Mouse (Mus musculus) cerebellum, postnatal 10 days (tissue): ENCODE results near the gene Ppt2.

Experiments
- DNase-seq, 2 experiments: peaks; one replicate each; pipeline ENCODE4 v3.0.0; 2021; ENCODE audit warnings: mixed read lengths in 2 of 2

Ppt2 gene

GRCm38 (mm10) chr17:34627943-34628643 is at the start of gene Ppt2:
TSS of gene Ppt2 (minus strand) at chr17:34628510.
- peak; percentile 82 to 86 for DNase-seq

- DNase-seq, result no peak
Observed at GRCm38 (mm10) chr17:34676671-34677070, 48.4 kb upstream of the Ppt2 start.

DNA sequence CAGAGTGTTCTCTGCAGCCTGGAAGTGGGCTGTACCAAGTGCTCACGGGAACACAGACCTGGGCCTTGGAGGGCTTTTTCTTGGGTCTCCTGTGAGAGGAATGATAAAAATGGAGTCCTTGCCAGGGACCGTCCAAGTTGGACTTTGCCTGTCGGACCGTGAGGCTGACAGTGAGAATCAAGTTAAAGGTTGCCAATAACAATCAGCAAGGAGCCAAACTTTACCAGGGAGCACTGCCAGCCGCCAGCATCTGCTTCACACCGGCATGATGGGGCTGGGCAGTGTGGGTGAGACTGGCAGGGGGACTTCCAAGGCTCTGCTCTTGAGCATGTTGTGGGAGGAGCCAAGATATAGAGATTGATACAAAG is 47.8 kb upstream of the Ppt2 start:
- DNase-seq, result peak in 1 of 2 experiments; percentile 16

DNA sequence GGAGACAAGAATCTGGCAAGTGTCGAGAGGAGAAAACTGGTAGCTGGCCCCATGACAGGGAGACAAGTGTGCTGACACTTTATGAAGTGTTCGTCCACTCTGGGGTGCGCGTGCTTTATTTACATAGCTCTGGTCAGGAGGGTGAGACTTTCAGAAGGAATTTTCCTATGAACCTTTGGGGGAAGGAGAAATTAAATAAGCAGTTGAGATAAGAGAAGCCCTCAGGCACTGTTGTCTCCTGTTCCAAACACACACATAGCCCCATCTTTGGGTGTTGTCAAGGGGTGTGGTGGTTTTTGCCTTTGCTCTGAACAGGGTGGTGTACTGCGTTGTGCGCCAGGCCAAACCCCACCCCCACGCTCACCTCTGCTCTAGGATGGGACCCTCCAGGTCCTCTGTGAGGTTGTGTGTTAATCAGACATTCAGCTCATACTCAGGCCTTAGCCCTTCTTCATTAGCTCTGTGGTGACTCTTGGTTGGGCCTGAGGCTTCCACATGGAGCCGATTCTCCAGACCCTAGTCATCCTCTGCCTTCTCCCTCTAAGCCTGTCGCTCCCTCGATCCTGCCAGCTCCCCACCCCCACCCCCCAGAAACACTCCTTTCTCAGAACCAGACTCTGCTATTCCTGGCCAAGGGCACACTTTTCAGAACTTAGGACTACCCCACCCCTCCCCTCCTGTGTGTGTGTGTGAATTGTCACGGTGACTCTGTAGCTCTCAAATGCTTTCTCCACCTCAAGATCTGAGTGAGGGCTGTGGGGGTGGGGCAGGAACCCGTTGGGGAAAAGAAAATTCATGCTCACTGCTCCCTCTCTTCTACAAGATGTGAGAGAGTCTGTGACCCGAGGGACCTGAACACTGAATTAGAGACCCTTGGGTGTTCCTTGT is 47.1 kb upstream of the Ppt2 start:
- DNase-seq, result no peak

- DNase-seq, result no peak
Observed at GRCm38 (mm10) chr17:34674524-34675204, 46.4 kb upstream of the Ppt2 start.

DNA sequence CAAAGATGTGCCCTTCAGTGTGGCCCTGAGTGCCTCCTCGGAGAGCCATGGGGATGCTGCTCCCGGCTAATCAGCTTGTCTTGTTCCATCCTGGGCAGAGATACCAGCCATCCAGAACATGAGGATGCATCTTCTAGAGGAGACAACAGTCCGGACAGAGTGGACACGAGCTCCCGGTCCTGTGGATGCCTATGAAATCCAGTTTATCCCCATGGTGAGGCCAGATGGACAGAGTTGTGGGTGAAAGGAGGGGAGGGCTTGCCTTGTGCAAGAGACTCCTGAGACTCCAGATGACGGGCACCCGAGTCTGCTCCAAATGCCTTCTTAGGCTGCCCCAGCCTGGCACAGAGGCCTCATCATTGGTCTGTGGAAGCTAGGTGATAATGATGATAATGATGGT is 44.8 kb upstream of the Ppt2 start:
- no peak for DNase-seq

DNA sequence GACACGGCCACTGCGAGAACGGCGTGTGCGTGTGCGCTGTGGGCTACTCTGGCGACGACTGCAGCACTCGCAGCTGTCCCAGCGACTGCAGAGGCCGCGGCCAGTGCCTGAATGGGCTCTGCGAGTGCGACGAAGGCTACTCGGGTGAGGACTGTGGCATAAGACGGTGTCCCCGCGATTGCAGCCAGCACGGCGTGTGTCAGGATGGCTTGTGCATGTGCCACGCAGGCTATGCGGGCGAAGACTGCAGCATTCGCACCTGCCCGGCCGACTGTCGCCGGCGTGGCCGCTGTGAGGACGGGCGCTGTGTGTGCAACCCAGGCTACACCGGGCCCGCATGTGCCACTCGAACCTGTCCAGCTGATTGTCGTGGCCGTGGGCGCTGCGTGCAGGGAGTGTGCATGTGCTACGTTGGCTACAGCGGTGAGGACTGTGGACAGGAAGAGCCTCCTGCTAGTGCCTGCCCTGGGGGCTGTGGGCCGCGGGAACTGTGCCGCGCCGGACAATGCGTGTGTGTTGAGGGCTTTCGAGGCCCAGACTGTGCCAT is 44.0 kb upstream of the Ppt2 start:
- no peak for DNase-seq

GRCm38 (mm10) chr17:34671151-34672066 is 43.1 kb upstream of the Ppt2 start:
- no peak for DNase-seq

DNA sequence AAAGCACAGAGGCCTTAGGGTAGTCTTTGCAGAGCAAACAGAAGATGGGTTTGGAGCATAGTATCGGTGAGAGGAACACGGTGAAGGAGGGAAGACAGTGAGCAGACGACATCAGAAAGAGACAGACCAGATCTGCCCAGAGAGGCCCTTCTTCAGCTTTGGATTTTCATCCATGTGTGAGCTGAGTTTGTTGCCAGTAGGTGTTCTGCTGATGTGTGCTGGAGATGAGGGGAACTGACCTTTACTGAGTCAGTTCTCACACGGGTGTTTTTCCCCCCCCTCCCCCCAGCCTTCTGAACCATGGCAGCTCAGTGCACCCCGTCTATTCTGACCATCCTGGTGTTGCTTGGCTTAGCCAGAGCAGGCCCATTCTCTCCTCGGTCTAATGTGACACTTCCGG is 41.9 kb upstream of the Ppt2 start, which contains the start of gene Tnxb:
TSS of gene Tnxb (plus strand) at position 301 of the 400 bp plus-strand sequence.
- DNase-seq, result no peak

- no peak for DNase-seq
Observed at GRCm38 (mm10) chr17:34664472-34664871, 36.2 kb upstream of the Ppt2 start.

GRCm38 (mm10) chr17:34663558-34663957 is 35.2 kb upstream of the Ppt2 start:
- no peak for DNase-seq

- no peak for DNase-seq
Observed at GRCm38 (mm10) chr17:34662978-34663377, 34.7 kb upstream of the Ppt2 start.

DNA sequence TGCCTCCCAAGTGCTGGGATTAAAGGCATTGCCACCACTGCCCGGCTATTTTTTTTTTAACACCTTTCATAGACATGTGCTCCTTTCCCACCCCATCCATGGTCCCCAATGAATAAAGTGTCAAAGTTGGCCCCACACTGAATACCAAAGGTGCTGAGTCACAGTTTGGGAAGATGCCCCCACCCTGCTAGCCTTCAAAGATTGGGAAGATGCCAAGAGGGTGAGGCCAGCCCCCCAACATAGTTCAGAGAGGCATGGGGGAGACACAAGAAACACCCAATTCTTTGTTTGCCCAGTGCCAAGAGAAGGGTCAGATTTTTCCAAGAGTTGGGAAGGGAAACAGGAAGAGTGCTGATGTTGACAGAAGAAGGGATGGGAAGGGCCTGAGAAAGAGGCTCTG is 34.2 kb upstream of the Ppt2 start:
- no peak for DNase-seq

GRCm38 (mm10) chr17:34661121-34661591 is 32.8 kb upstream of the Ppt2 start:
- no peak for DNase-seq

DNA sequence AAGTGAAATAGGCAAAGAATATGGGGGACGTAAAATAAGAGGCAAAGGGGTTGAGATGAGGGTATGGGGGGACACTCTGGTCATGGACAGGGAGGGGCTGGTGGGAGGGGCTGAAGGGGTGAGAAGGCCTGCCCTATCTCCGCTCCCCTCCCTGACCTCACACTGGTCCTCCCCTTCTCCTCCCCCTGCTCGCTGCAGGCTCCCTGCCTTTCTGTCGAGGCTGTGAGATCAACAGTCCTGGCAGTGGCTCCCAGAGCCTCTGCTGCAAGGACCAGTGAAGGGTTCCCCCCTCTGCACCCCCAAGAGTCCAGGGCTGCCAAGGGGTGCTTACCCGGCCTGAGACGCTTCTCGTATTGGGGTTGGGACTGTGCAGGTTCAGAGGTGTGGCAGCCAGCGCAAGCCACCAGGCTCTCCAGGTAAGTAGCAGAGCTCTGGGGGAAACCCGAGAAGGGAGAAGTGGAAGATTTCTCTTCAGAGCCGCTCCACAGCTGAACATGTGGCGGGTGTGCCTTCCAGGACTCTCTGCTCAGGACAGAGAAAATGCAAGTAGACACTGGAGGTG is 32.0 kb upstream of the Ppt2 start:
- DNase-seq, result no peak

DNA sequence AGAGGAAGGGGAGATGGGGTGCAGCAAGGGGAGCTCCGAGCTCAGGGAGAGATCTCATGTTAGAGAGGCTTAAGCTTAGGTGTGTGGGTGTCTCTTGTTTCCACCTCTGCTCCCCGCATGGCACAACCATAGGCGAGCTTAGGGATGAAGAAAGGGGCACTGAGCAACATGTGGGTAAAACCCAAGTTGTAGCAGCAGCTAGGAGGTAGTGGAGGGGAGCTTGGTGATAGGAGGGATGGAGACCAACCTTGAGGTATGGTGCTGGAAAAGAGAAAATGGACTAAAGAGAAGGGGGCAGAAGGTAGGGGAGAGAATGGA is 31.5 kb upstream of the Ppt2 start:
- no peak for DNase-seq

GRCm38 (mm10) chr17:34659181-34659896 is 31.0 kb upstream of the Ppt2 start:
- DNase-seq, result no peak

DNA sequence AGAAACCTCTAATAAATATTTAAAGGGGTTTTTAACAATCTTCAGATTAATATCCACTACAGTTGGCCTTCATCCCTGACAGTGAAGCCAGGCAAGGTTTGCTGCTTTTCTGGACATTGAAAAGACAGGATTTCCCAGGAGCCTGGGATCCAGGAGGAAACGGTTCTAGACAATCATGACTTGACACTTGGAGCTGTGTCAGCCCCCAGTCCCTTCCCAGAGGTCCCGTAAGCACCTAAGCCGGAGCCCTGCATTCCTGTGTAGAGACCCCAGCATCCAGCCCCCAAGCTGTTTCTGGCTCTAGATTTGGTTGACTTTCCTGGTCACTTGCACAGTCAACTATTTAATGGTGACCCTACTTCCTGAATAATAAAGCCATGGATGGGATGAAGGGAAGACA is 30.3 kb upstream of the Ppt2 start:
- no peak for DNase-seq

GRCm38 (mm10) chr17:34658145-34658544 is 29.8 kb upstream of the Ppt2 start:
- DNase-seq, result no peak

- no peak for DNase-seq
Observed at GRCm38 (mm10) chr17:34657271-34657670, 29.0 kb upstream of the Ppt2 start.

DNA sequence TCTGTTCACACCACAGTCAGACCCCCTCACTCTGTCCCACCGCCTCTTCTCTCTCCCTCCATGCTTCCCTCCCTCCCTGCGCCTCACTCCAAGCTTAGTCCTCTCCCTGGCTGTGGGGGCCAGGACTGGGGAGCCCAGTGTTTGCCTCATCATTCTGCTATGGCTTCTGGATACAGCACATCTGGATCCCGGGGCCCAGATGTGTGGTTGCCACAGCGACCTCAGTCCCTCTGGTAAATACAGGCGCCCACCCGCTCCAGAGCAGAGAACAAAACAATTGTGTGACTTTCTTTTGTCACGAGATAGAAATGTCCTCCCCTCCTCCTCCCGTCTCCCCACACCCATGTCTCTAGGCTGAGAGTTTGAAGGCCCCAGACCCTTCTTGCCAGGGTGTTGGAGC is 28.4 kb upstream of the Ppt2 start:
- no peak for DNase-seq
